Mouse (Mus musculus) testis, adult 2 months (tissue): Measurements from ENCODE around the gene Wdr70.

Experiments used
- CTCF ChIP-seq: fragments of 200-500 bp; IDR thresholded peaks from 2 replicates; pipeline ENCODE4 v1.5.1; 2012; ENCODE audit warnings: low read depth, mild to moderate bottlenecking, inconsistent platforms, low read length, moderate library complexity; ENCODE audit not compliant: control insufficient read depth, insufficient read depth, insufficient replicate concordance
- POLR2A ChIP-seq: fragments of 200-500 bp; IDR thresholded peaks from 2 replicates; pipeline ENCODE4 v1.6.1; 2012; ENCODE audit warnings: low read depth, mild to moderate bottlenecking, inconsistent platforms, low read length, moderate library complexity; ENCODE audit not compliant: control insufficient read depth

DNA sequence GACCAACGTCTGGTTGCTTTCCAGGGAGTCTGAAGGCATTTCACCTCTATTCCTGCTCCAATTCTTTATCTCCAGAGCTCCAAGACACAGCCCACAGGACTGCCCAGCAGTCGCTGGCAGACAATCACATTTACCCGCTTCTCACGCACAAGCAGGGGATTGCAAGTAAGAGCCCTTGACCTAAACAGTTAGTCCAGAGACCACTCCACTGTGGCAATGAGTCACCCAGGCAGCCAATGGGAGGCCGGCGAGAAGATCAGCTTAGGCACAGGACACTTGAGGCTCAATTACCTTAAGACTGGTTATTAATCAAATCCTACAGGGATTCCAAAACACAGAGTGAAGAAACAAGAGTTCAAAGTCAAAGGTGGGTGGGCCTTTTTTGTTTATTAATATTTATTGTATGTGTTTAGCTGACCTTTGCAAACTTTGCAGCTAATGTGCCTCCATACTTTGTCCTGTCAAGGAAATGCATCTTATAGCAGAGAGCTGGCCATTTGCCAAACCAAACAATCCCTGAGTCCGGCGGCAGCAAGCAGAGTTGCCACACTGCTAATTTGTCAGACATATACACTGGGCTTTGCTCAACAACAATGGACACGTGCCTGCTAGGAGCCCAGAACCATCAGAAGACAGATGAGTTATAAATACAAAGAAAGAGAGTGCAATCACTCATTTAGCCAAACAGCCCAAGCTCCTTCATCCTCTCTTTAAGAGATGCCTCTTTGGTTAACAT is 207.3 kb downstream of the Wdr70 start:
- TF ChIP-seq CTCF: no peak
- TF ChIP-seq POLR2A: no peak
